Mouse (Mus musculus) cerebellum, adult 8-10 months (tissue): ENCODE results near the gene Apold1.
A peak's percentile ranks its signal among the peaks of the same experiment; 100 is the strongest.

Source experiments
- DNase-seq: peaks from one replicate; pipeline ENCODE4 v3.0.0; 2022

The Apold1 gene

DNA sequence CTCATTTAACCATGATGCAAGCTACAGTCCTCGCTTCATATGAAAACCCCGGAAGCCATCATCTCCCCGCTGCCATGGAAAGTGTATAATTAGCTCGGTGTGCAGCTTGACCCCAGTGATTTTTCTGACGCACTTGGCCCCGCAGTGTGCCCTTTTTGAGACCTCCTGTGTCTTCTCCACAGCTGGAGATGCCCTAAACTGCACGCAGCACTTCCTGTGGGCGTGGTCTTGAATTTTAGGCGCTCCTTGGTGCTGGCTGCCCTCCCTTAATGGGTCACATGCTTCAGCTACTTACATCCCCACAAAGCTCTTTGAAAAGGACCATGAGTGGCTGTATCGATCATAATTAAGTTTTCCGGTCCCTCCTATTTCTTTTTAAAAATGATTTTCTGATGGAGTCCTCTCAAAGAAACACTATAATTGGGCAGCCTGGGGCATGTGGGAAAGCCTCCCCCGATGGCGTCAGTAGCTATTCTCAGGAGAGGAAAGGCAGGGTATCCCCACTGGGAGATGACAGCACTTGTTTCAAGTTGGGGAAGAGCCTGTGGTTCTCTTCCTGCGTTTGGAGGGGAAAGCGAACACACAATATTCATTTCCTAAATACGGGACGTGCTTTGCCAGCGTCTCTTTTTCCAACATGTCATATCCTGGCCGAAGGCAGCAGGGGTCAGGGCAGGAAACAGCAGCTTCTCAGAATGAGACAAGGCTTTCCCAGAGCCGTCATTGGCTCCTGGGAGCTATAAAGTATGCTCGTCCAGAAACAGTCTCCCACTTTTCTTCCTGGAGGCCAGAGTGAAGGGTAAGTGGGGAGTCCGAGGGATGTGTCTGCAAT is at the start of gene Apold1:
TSS of gene Apold1 (plus strand) at position 488 of the 832 bp plus-strand sequence.
- no peak for DNase-seq

DNA sequence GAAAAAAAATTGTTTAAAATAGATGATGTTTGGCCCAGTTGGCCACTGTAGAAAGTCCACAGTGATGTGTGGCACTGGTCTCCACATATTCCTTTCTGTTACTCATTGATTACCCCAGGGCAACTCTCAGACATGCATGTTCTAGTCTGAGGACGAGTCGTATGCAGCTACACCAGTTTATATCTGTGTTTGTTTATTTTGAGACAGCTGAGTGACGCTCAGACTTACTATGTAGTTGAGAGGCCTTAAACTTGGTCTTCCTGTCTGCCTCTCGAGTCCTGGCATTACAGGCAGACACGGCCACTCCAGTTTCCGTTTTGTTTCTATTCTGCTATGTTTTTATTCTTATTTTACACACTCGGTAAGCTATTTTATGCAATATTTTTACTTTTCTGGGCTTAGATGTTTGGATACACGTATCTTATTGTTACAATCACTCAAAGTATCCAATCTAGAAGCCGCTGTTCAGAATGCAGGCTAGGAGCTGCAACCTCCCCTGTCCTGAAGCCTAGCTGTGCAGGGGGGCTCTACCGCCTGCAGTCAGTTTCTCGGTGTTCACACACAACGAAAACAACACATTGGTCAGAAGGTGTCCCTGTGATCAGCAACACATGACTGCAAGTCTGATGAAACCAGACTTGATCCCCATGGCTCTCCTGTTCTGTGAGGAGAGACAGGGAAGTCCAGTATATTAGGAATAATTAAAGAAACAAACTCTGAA is 48.9 kb upstream of the Apold1 start:
- no peak for DNase-seq

GRCm38 (mm10) chr6:134933207-134933558 is 48.3 kb upstream of the Apold1 start:
- no peak for DNase-seq

DNA sequence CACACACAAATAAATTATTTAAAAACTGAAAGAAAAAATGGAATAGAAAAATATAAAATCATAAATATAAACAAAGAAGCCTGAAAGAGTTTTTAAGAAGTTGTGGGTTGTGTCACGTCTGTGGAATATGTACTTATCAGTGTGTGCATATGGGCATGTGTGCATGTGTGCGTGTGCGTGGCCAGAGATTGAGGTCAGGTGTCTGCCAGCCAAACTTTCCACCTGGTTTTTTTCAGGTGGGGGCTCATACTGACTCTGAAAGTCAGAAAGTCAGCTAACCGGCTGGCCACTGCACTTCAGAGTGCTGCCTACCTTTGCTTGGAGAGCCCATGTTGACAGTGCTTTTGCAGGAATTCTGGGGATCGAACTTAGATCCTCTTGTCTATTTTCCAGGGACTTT is 47.2 kb upstream of the Apold1 start:
- DNase-seq, result no peak

DNA sequence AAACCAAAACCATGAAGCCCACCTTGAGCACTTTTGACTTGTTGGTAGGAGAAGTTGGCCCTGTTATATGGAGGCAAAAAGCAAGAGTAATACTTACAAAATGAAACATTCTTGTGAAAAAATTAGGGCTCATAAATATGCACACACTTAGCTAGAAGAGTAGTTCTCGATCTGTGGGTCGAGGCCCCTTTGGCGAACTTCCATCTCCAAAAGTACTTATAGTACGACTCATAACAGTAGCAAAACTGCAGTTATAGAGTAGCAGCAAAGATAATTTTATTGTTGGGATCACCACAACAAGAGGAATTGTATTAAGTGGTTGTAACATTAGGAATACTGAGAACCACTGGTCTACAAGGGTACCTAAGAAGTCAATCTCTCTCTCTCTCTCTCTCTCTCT is 41.7 kb upstream of the Apold1 start:
- DNase-seq, result no peak

- DNase-seq, result no peak
These were observed 37.6 kb upstream of the Apold1 start for GRCm38 (mm10) chr6:134943759-134944407.

GRCm38 (mm10) chr6:134946054-134946453 is 35.5 kb upstream of the Apold1 start:
- no peak for DNase-seq

- DNase-seq, result no peak
These were observed 34.7 kb upstream of the Apold1 start for GRCm38 (mm10) chr6:134946858-134947257.

DNA sequence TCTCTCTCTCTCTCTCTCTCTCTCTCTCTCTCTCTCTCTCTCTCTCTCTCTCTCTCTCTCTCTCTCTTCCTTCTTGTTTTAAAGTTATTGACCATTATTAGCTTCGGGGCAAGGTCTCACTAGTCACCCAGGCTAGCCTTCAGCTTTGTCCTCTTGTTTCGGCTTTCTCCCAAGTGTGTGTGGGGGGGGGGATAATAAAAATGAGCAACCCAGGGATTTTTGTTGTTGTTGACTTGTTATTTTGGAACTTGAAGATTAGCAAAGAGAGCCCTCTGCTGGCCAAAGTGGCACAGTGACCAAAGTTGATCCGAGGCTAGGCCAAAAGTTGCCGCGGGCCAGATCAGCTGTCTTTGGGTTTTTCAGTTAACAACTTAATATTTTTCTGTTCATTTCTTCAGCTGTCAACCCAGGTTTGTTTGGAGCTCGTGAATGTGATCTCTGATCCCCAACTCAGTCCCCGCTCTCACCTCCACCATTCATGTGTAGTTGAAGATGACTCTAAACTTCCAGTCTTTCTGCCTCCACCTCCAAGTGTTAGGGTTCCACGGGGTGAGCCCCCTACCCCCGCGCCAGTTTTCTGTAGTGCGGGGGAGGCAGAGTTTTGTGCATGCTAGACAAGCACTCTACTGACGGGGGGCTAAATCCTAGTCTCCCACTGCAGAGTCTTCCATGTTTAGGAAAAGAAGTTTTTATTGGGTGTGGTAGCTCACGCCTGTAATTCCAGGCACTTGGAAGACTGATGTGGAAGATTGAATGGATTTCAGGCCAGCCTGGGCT is 34.0 kb upstream of the Apold1 start:
- DNase-seq, result peak; percentile 71

GRCm38 (mm10) chr6:134948522-134949061 is 32.9 kb upstream of the Apold1 start:
- no peak for DNase-seq

- DNase-seq, result no peak
These were observed 32.3 kb upstream of the Apold1 start for GRCm38 (mm10) chr6:134949241-134949640.

DNA sequence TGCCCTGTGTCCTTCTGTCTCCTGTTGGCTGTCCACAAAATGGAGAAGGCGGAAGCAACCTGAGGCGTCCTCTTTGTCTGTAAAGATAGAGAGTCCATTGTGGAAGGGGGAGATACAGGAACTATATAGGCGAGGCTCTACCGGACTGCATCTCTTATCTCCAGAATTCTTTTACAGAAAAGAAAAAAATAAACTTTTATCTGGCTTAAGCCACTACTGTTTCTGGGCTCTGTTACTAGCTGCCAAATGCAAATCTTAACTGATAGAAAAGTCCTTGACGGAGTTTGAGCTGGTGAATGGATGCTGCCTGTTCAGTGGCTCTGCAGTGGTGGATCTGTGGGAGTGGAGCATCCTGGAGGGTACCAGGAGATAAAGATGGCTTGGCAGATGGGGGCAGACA is 30.2 kb upstream of the Apold1 start:
- DNase-seq, result no peak

GRCm38 (mm10) chr6:134953976-134954375 is 27.5 kb upstream of the Apold1 start:
- no peak for DNase-seq

DNA sequence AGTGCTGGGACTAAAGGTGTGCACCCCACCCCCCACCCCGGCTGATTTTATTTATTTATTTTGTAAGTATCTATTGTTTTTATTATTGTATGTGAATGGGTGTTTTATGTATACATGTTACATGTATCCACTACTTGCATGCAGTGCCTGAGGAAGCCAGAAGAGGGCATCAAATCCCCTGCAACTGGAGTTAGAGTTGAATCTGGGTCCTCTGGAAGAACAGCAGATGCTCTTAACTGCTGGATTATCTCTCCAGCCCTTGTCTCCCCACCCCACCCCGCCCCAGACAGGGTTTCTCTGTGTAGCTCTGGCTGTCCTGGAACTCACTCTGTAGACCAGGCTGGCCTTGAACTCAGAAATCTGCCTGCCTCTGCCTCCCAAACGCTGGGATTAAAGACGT is 25.1 kb upstream of the Apold1 start:
- DNase-seq, result no peak

DNA sequence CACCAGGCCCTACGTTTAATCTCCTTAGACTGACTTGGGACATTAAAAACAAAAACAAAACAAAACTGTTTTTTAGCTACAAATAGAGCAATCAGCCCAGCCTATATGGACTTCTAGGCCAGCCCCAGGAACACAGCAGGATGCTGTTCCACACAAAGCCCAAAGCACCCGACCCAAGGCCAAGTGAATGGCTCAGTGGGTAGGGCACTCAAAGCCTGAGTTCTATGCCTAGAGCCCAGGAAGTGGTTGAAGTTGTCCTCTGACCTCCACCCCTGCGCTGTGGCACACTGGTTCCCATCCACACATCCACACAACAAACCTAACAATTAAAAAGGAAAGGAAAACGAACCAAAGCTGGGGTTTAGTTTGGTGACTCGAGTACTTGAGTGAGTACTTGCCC is 20.2 kb upstream of the Apold1 start:
- DNase-seq, result no peak

DNA sequence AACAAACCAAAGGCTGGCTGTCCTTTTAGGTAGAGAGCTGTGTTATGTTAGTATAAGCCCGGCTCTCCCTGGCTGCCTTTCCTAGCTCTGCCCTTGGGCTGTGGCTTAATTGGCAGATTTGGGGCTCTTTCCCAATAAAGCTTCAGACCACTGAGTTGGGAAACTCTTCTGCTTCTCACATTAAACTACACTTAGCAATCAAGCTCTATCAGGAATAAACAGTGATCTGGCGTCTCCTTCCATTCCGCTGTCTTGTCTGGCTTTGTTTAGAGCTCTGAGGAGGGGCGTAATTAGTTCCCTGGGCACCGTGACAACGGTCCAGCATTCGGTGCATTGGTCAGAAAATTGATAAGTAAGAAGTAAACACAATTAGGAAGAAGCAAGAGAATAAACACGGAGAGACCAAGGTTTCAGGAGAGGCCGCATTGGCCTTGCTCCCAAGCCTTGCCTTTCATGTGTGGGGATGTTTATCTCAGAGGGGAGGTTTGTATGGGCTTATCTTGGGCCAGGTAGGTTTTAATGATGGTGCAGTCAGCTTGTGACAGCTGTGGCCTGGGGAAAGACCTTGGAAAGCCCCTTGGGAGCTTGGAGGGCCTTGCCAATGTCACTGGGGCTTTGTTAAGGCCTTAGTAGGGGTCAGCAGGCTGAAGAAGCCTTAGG is 19.5 kb upstream of the Apold1 start:
- no peak for DNase-seq

GRCm38 (mm10) chr6:134962518-134962893 is 19.0 kb upstream of the Apold1 start:
- no peak for DNase-seq

- DNase-seq, result no peak
These were observed 17.6 kb upstream of the Apold1 start for GRCm38 (mm10) chr6:134963910-134964309.

DNA sequence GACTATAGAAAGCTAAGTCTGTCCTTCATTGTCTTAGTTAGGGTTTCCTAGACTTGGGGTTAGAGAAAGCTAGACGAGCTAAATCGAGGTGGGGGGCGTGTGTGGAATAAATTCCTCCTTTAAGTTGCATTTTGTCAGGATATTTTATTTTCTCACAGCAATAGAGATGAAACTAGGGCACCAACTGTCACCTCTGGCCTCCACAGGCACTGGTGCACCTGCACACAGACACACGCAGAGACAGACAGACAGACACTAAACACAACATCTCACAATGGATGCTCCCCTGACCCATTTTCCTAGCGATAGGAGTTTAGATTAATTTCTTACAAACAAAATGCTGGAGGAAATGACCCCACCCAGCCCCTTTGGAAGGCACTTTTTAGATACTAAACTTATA is 14.8 kb upstream of the Apold1 start:
- DNase-seq, result no peak

DNA sequence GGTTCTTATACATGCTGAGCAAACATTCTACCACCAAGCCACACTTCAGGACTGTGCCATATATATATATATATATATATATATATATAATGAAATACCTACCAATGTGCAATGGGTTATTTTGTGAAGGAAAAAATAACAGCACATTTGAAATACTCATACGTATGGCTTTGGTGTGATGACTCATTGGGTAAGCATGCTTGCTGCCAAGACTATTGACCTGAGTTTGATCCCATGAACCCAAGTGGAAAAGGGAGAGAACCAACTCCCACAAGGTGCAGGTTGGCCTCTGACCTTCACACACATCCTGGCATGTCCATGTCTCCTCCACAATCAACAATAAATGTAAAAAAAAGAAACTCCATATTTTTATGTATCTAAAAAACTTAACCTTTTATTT is 13.2 kb upstream of the Apold1 start:
- DNase-seq, result no peak

- no peak for DNase-seq
These were observed 12.0 kb upstream of the Apold1 start for GRCm38 (mm10) chr6:134969498-134969897.

- DNase-seq, result no peak
These were observed 9.4 kb upstream of the Apold1 start for GRCm38 (mm10) chr6:134972096-134972495.
